Mouse (Mus musculus) midbrain, embryonic 16.5 days (tissue): ENCODE measurements around the gene Prr22. TPM values are rescaled to one million over a fixed set of nuclear protein-coding genes. Genes with fewer than 3 reads are reported as not detected.

Experiments
- ATAC-seq: fragments of 200-750 bp; cut with Nextera tagmentation; 2 replicates; pipeline ENCODE4 v1.8.0; 2017; ENCODE audit warnings: moderate TSS enrichment
- H3K27ac ChIP-seq: fragments of 300-500 bp; sonication (generic); 2 replicates; pipeline ENCODE4 v1.5.1; 2014; ENCODE audit warnings: mild to moderate bottlenecking, low read length, mixed read lengths
- H3K27me3 ChIP-seq: fragments of 300-500 bp; sonication (generic); 2 replicates; pipeline ENCODE4 v1.6.1; 2014; ENCODE audit warnings: low read depth, low read length, mixed read lengths; ENCODE audit not compliant: control insufficient read depth, insufficient read depth
- H3K36me3 ChIP-seq: fragments of 300-500 bp; sonication (generic); 2 replicates; pipeline ENCODE4 v1.6.1; 2014; ENCODE audit warnings: mild to moderate bottlenecking, low read length, moderate library complexity, mixed read lengths; ENCODE audit not compliant: control insufficient read depth, insufficient read depth
- H3K4me1 ChIP-seq: fragments of 300-500 bp; sonication (generic); 2 replicates; pipeline ENCODE4 v1.6.1; 2014; ENCODE audit warnings: mild to moderate bottlenecking, low read length, mixed read lengths; ENCODE audit not compliant: control insufficient read depth, insufficient read depth
- H3K4me2 ChIP-seq: fragments of 300-500 bp; sonication (generic); 2 replicates; pipeline ENCODE4 v1.6.1; 2014; ENCODE audit warnings: mild to moderate bottlenecking, low read length, mixed read lengths
- H3K4me3 ChIP-seq: fragments of 300-500 bp; sonication (generic); 2 replicates; pipeline ENCODE4 v1.5.1; 2014; ENCODE audit warnings: low read depth, mild to moderate bottlenecking, low read length, moderate library complexity, mixed read lengths
- H3K9ac ChIP-seq: fragments of 300-500 bp; sonication (generic); 2 replicates; pipeline ENCODE4 v1.6.1; 2014; ENCODE audit warnings: low read depth, low read length, mixed read lengths
- H3K9me3 ChIP-seq: fragments of 300-500 bp; sonication (generic); replicated peaks from 2 replicates; pipeline ENCODE4 v1.6.1; 2014; ENCODE audit warnings: mild to moderate bottlenecking, low read length, mixed read lengths; ENCODE audit not compliant: control insufficient read depth, poor library complexity, severe bottlenecking
- WGBS: fragments of 180-500 bp; shearing (Covaris S2); extraction: QIAGEN DNeasy Blood & Tissue Kit; methylation state at CpG from one replicate; pipeline ENCODE4 v1.1.7; 2014; 5-methylcytosine and 5-hydroxymethylcytosine counted together
- polyA plus RNA-seq: library from polyadenylated mRNA; unstranded; fragments of >200 nt; fragmentation: Nextera tagmentation; extraction: Ambion mirVana; gene quantifications from 2 replicates; pipeline ENCODE4 v1.2.1, GENCODE M21; 2015

Gene Prr22
- polyA plus RNA-seq, 1 experiment from 2014 or later: 1.1 TPM

- Histone ChIP-seq H3K27ac (peak overlapping the region; percentile 91), H3K27me3 (no peaks in the 10 kb centered on the region), H3K9me3 (no peaks in the 10 kb centered on the region), H3K9ac (peak overlapping the region; percentile 53), H3K4me1 (peaks cover 33% of the 10 kb centered on the region), H3K4me3 (no peak overlapping the region), H3K4me2 (peak overlapping the region; percentile 45), H3K36me3 (no peaks in the 10 kb centered on the region)
- ATAC-seq: peak; percentile 85
- 3% methylated on average over 24 of the region's 24 CpGs for WGBS
Observed at GRCm38 (mm10) chr17:56814316-56815056, 44.4 kb downstream of the Prr22 start.

GRCm38 (mm10) chr17:56815057-56815345, 45.0 kb downstream of the Prr22 start:
- peak overlapping the region; percentile 91 for H3K27ac ChIP-seq
- H3K4me2 ChIP-seq: peak overlapping the region; percentile 45
- 44% methylated on average over 3 of the region's 3 CpGs for WGBS
- no peaks in the 10 kb centered on the region for H3K9me3 ChIP-seq
- peaks cover 28% of the 10 kb centered on the region for H3K4me1 ChIP-seq
- no peak; the same call in 1 of the 2 replicates for ATAC-seq
- no peaks in the 10 kb centered on the region for H3K36me3 ChIP-seq
- H3K9ac ChIP-seq: 0 out of 2 replicates have a peak overlapping the region, but pooled peaks have one; percentile 53
- no peaks in the 10 kb centered on the region for H3K27me3 ChIP-seq
- no peak overlapping the region for H3K4me3 ChIP-seq

GRCm38 (mm10) chr17:56818067-56818636, 48.1 kb downstream of the Prr22 start:
- no peak overlapping the region for H3K27ac ChIP-seq
- no peak overlapping the region for H3K4me3 ChIP-seq
- peaks cover 18% of the 10 kb centered on the region for H3K4me1 ChIP-seq
- H3K4me2 ChIP-seq: no peak overlapping the region
- H3K9me3 ChIP-seq: no peaks in the 10 kb centered on the region
- no peaks in the 10 kb centered on the region for H3K36me3 ChIP-seq
- no peak overlapping the region for H3K9ac ChIP-seq
- WGBS: 46% methylated on average over 11 of the region's 11 CpGs
- no peak for ATAC-seq
- H3K27me3 ChIP-seq: no peaks in the 10 kb centered on the region

DNA sequence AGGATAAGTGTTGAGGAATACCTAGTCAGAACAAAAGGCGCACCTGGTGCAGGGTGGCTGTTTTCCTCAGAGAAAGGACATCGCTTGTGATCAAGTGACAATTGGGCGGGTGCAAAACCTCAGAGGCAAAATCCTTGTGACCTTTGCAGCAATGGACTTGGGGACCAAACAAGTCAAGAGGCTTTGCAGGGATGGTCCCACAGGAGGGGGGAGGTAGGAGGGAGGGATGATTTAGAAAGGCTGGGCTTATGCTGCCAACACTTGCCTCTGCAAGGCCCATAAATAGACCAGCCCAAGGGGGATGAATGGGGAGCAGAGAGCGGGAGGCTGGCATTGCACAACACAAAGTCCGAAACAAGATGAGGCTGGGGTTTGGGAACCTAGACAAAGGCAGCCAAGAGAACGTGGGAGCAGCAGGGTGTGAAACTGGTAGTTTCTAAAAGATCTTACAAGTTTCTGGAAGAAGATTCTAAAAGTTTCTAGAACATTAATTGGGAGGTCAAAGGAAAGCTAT, 49.0 kb downstream of the Prr22 start:
- Histone ChIP-seq H3K9me3 (no peaks in the 10 kb centered on the region), H3K4me2 (no peak overlapping the region), H3K4me3 (no peak overlapping the region), H3K36me3 (no peaks in the 10 kb centered on the region), H3K27me3 (no peaks in the 10 kb centered on the region), H3K4me1 (peaks cover 12% of the 10 kb centered on the region), H3K9ac (no peak overlapping the region), H3K27ac (no peak overlapping the region)
- ATAC-seq: no peak
- WGBS: 64% methylated on average over 6 of the region's 6 CpGs

GRCm38 (mm10) chr17:56819694-56820111, 49.7 kb downstream of the Prr22 start:
- Histone ChIP-seq H3K36me3 (no peaks in the 10 kb centered on the region), H3K27me3 (no peaks in the 10 kb centered on the region), H3K4me3 (no peak overlapping the region), H3K4me1 (peaks cover 8% of the 10 kb centered on the region), H3K9me3 (no peaks in the 10 kb centered on the region), H3K9ac (no peak overlapping the region), H3K4me2 (no peak overlapping the region), H3K27ac (peak overlapping the region; percentile 62; the same call in 1 of the 2 replicates)
- ATAC-seq: peak; percentile 46
- 71% methylated on average over 8 of the region's 8 CpGs for WGBS

Other genes starting within 250 kb of the Prr22 start
- 0.95 and 1.3 TPM in 2 replicates for gene Gm20219, start 215.9 kb upstream of the Prr22 start, polyA plus RNA-seq
- gene Safb2, start 185.7 kb upstream of the Prr22 start, polyA plus RNA-seq: 63.2 and 70.6 TPM in 2 replicates
- gene Safb, start 185.4 kb upstream of the Prr22 start, polyA plus RNA-seq: 121 and 122 TPM in 2 replicates
- 171 and 182 TPM in 2 replicates for gene 2410015M20Rik, start 160.5 kb upstream of the Prr22 start, polyA plus RNA-seq
- 789 and 838 TPM in 2 replicates for gene Rpl36, start 156.8 kb upstream of the Prr22 start, polyA plus RNA-seq
- gene Lonp1, start 143.4 kb upstream of the Prr22 start, polyA plus RNA-seq: 42.8 and 43.0 TPM in 2 replicates
- 1.8 and 2.1 TPM in 2 replicates for gene Catsperd, start 142.1 kb upstream of the Prr22 start, polyA plus RNA-seq
- gene Ranbp3, start 97.0 kb upstream of the Prr22 start, polyA plus RNA-seq: 107 and 112 TPM in 2 replicates
- 492 and 497 TPM in 2 replicates for gene Ndufa11, start 52.5 kb upstream of the Prr22 start, polyA plus RNA-seq
- 15.6 and 16.1 TPM in 2 replicates for gene Vmac, start 52.2 kb upstream of the Prr22 start, polyA plus RNA-seq
- gene Nrtn, start 12.7 kb upstream of the Prr22 start, polyA plus RNA-seq: 2.5 and 4.0 TPM in 2 replicates
- gene Dus3l, start 5.5 kb upstream of the Prr22 start, polyA plus RNA-seq: 96.8 and 106 TPM in 2 replicates
- 3.9 and 4.8 TPM in 2 replicates for gene Rfx2, start 60.8 kb downstream of the Prr22 start, polyA plus RNA-seq
- not detected in 2 replicates for gene Acsbg2, start 104.2 kb downstream of the Prr22 start, polyA plus RNA-seq
- gene 1700061G19Rik, start 105.2 kb downstream of the Prr22 start, polyA plus RNA-seq: 0.57 and 0.63 TPM in 2 replicates
- 91.4 and 95.3 TPM in 2 replicates for gene Mllt1, start 165.2 kb downstream of the Prr22 start, polyA plus RNA-seq
- gene Acer1, start 211.9 kb downstream of the Prr22 start, polyA plus RNA-seq: not detected in 2 replicates
- 164 and 171 TPM in 2 replicates for gene Clpp, start 220.1 kb downstream of the Prr22 start, polyA plus RNA-seq
- 54.3 and 60.7 TPM in 2 replicates for gene Alkbh7, start 227.1 kb downstream of the Prr22 start, polyA plus RNA-seq
- 0.74 and 1.0 TPM in 2 replicates for gene Pspn, start 229.8 kb downstream of the Prr22 start, polyA plus RNA-seq
- gene Gtf2f1, start 241.0 kb downstream of the Prr22 start, polyA plus RNA-seq: 71.7 and 74.6 TPM in 2 replicates
- gene Gm17949, start 241.2 kb downstream of the Prr22 start, polyA plus RNA-seq: 0.41 and 0.88 TPM in 2 replicates